In the genomic region with DNA sequence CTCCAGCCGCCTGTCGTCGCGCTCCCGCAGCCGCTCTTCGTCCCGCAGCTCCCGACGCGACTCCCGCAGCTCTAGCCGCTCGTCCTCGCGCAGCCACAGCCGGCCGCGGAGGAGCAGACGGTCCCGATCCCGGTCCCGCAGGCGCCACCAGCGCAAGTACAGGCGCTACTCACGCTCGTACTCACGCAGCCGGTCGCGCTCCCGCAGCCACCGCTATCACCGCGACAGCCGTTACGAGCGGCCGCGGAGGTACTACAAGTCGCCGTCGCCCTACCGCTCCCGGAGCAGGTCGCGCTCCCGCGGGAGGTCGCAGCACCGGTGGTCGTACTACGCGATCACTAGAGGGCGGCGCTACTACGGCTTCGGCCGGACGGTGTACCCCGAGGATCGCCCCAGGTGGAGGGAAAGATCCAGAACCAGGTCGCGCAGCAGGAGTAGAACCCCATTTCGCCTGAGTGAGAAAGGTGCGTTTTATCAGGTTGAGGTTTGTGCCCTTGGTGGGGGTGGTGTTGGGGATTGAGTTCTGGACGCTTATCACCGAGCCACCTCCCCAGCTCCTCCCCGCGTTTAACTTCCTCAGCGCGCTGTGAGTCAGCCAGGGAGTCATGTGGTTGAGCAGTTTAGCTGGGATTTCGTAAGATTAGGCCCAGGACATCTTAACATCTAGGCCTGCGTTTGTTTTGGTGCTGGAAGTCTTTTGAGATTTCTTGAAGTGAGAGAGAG, we compare ENCODE assay signal across 8 mouse cellular contexts. TPM values are rescaled to one million over a fixed set of nuclear protein-coding genes. Genes with fewer than 3 reads are reported as not detected.
DNase-seq lines count a peak whose midpoint lies in the region; ATAC-seq lines count a peak whose summit lies in the region.

No protein-coding gene starts in this region.

- intact Hi-C loops in gastrocnemius, postnatal 36 days (cut with DNase I), result loop anchor here (5.0 kb wide), 1 partner anchor 72 kb away; a partner anchor contains a TSS

- peak overlapping the region; percentile 65 for H3K4me2 ChIP-seq in intestine, embryonic 15.5 days (replicated peaks)
- peak overlapping the region; percentile 93 for H3K4me2 ChIP-seq in liver, embryonic 16.5 days (ENCODE audit: low read depth, low read length)
- peak overlapping the region; percentile 93 for H3K4me2 ChIP-seq in stomach, embryonic 16.5 days (ENCODE audit: low read depth, low read length)

- no peaks in the 10 kb centered on the region for H3K9me3 ChIP-seq in intestine, embryonic 15.5 days
- no peaks in the 10 kb centered on the region for H3K9me3 ChIP-seq in liver, embryonic 16.5 days (replicated peaks; ENCODE audit: control insufficient read depth, low read length)
- no peaks in the 10 kb centered on the region for H3K9me3 ChIP-seq in stomach, embryonic 16.5 days (replicated peaks; ENCODE audit: control insufficient read depth, low read length)

- DNase-seq in 3134 (ENCODE audit: extremely low read depth, insufficient read length, low spot score), result peak; percentile 75
- DNase-seq in T-cell, adult 2 months (ENCODE audit: low spot score), result peak; percentile 71
- peak; percentile 62 for DNase-seq in embryo, embryonic 10 days (ENCODE audit: low spot score)
- peak; percentile 61 to 64 for DNase-seq in gastrocnemius, postnatal 36 days
- DNase-seq in neural tube, embryonic 10.5 days (ENCODE audit: extremely low spot score, low spot score), result peak; percentile 62

- H3K27me3 ChIP-seq in intestine, embryonic 15.5 days (replicated peaks), result no peaks in the 10 kb centered on the region
- H3K27me3 ChIP-seq in liver, embryonic 16.5 days (ENCODE audit: control insufficient read depth, insufficient read depth, low read depth, low read length), result no peaks in the 10 kb centered on the region
- H3K27me3 ChIP-seq in stomach, embryonic 16.5 days (ENCODE audit: control insufficient read depth, insufficient read depth, low read length), result no peaks in the 10 kb centered on the region

- ATAC-seq in intestine, embryonic 15.5 days, result peak; percentile 69
- ATAC-seq in liver, embryonic 16.5 days (ENCODE audit: low read depth), result peak; percentile 63
- ATAC-seq in stomach, embryonic 16.5 days (ENCODE audit: insufficient read depth, low FRiP score), result peak; percentile 66

- peak overlapping the region; percentile 75 for H3K9ac ChIP-seq in intestine, embryonic 15.5 days
- peak overlapping the region; percentile 100 for H3K9ac ChIP-seq in liver, embryonic 16.5 days (ENCODE audit: low read depth, low read length)
- H3K9ac ChIP-seq in stomach, embryonic 16.5 days (ENCODE audit: low read length), result peak overlapping the region; percentile 99

- peaks cover 11% of the 10 kb centered on the region for H3K36me3 ChIP-seq in intestine, embryonic 15.5 days
- H3K36me3 ChIP-seq in liver, embryonic 16.5 days (ENCODE audit: control insufficient read depth, insufficient read depth), result peaks cover 47% of the 10 kb centered on the region
- peaks cover 16% of the 10 kb centered on the region; the same call in 1 of the 2 replicates for H3K36me3 ChIP-seq in stomach, embryonic 16.5 days (ENCODE audit: control insufficient read depth, insufficient read depth, low read length)

- WGBS in intestine, embryonic 15.5 days, result under 1% methylated on average over 75 of the region's 75 CpGs
- under 1% methylated on average over 74 of the region's 75 CpGs for WGBS in liver, embryonic 16.5 days (ENCODE audit: insufficient replicate concordance)
- under 1% methylated on average over 75 of the region's 75 CpGs for WGBS in stomach, embryonic 16.5 days

- H3K4me1 ChIP-seq in intestine, embryonic 15.5 days (replicated peaks), result peaks cover 14% of the 10 kb centered on the region
- H3K4me1 ChIP-seq in liver, embryonic 16.5 days (ENCODE audit: control insufficient read depth, low read depth, low read length), result peaks cover 36% of the 10 kb centered on the region
- peaks cover 20% of the 10 kb centered on the region for H3K4me1 ChIP-seq in stomach, embryonic 16.5 days (ENCODE audit: control insufficient read depth, insufficient read depth, low read length)

- peak overlapping the region; percentile 68 for H3K4me3 ChIP-seq in intestine, embryonic 15.5 days (replicated peaks)
- H3K4me3 ChIP-seq in liver, embryonic 16.5 days (ENCODE audit: low read depth, low read length), result peak overlapping the region; percentile 97
- H3K4me3 ChIP-seq in stomach, embryonic 16.5 days (replicated peaks; ENCODE audit: low read length), result peak overlapping the region; percentile 100

- H3K27ac ChIP-seq in intestine, embryonic 15.5 days, result peak overlapping the region; percentile 95
- H3K27ac ChIP-seq in liver, embryonic 16.5 days (ENCODE audit: low read length), result peak overlapping the region; percentile 98
- peak overlapping the region; percentile 97 for H3K27ac ChIP-seq in stomach, embryonic 16.5 days (ENCODE audit: low read length)

RNA-seq across cellular contexts. Expression of a gene that starts 0.8 kb away (rescaled TPM):
- total RNA-seq in gastrocnemius, postnatal 36 days (2021), result 100 to 1,000 TPM; 146 to 182 TPM
- polyA plus RNA-seq in intestine, embryonic 15.5 days (2015; fragmentation: Nextera tagmentation; extraction: Ambion mirVana), result 450 and 479 TPM in 2 replicates
- polyA plus RNA-seq in liver, embryonic 16.5 days (2015; fragmentation: Nextera tagmentation; extraction: Ambion mirVana), result 315 and 330 TPM in 2 replicates
- polyA plus RNA-seq in stomach, embryonic 16.5 days (2015; fragmentation: Nextera tagmentation; extraction: Ambion mirVana), result 511 and 534 TPM in 2 replicates

RNA-seq across cellular contexts. Expression of a gene that starts 6.5 kb away (rescaled TPM):
- 10 to 100 TPM; 31.4 to 39.2 TPM for total RNA-seq in gastrocnemius, postnatal 36 days (2021)
- 60.0 and 63.7 TPM in 2 replicates for polyA plus RNA-seq in intestine, embryonic 15.5 days (2015; fragmentation: Nextera tagmentation; extraction: Ambion mirVana)
- 43.9 and 47.8 TPM in 2 replicates for polyA plus RNA-seq in liver, embryonic 16.5 days (2015; fragmentation: Nextera tagmentation; extraction: Ambion mirVana)
- polyA plus RNA-seq in stomach, embryonic 16.5 days (2015; fragmentation: Nextera tagmentation; extraction: Ambion mirVana), result 69.6 and 71.9 TPM in 2 replicates

RNA-seq across cellular contexts. Expression of a gene that starts 9.4 kb away (rescaled TPM):
- 10 to 100 TPM; 28.0 to 28.9 TPM for total RNA-seq in gastrocnemius, postnatal 36 days (2021)
- polyA plus RNA-seq in intestine, embryonic 15.5 days (2015; fragmentation: Nextera tagmentation; extraction: Ambion mirVana), result 146 and 154 TPM in 2 replicates
- 79.1 and 82.5 TPM in 2 replicates for polyA plus RNA-seq in liver, embryonic 16.5 days (2015; fragmentation: Nextera tagmentation; extraction: Ambion mirVana)
- 177 TPM in 2 replicates for polyA plus RNA-seq in stomach, embryonic 16.5 days (2015; fragmentation: Nextera tagmentation; extraction: Ambion mirVana)

RNA-seq across cellular contexts. Expression of a gene that starts 59.8 kb away (rescaled TPM):
- total RNA-seq in gastrocnemius, postnatal 36 days (2021), result not detected
- 7.9 and 8.4 TPM in 2 replicates for polyA plus RNA-seq in intestine, embryonic 15.5 days (2015; fragmentation: Nextera tagmentation; extraction: Ambion mirVana)
- polyA plus RNA-seq in liver, embryonic 16.5 days (2015; fragmentation: Nextera tagmentation; extraction: Ambion mirVana), result 522 and 550 TPM in 2 replicates
- polyA plus RNA-seq in stomach, embryonic 16.5 days (2015; fragmentation: Nextera tagmentation; extraction: Ambion mirVana), result 20.8 and 23.5 TPM in 2 replicates

Comparison
In these comparisons a context has a peak if more than half of its experiments do, and no peak if none do; other contexts are left out.
1. Peak in every context shown above with its lines: DNase-seq, ATAC-seq, H3K4me3 ChIP-seq and H3K27ac ChIP-seq.